Mouse (Mus musculus): ENCODE results near the gene Trappc11. TPM values are rescaled to one million over a fixed set of nuclear protein-coding genes. Genes with fewer than 3 reads are reported as not detected.

Gene Trappc11
- total and polyA plus RNA-seq, 2 experiments = 12.6 to 25.6 TPM

GRCm38 (mm10) chr8:47542746-47543145 lies 9.5 kb upstream of the Trappc11 start:
- DNase-seq (ENCODE audit: extremely low read depth, low read depth, low spot score) = no peak
- H3K27ac ChIP-seq (replicated peaks; ENCODE audit: insufficient read depth, low read depth, low read length) = no peak overlapping the region
- H3K9ac ChIP-seq (ENCODE audit: low read depth, low read length) = no peak overlapping the region
- H3K27me3 ChIP-seq (ENCODE audit: control insufficient read depth, insufficient read depth, low read length) = no peaks in the 10 kb centered on the region
- TF ChIP-seq POLR2A (IDR thresholded peaks at IDR 0.05; ENCODE audit: extremely low read depth, insufficient read depth, low read length) = no peak
- no peak for TF ChIP-seq CTCF (IDR thresholded peaks at IDR 0.05; ENCODE audit: low read depth, low read length)
- H3K4me1 ChIP-seq (ENCODE audit: control insufficient read depth, insufficient read depth, low read length) = no peaks in the 10 kb centered on the region
- H3K79me2 ChIP-seq (ENCODE audit: control insufficient read depth, insufficient read depth, low read length) = no peaks in the 10 kb centered on the region
- no peak overlapping the region for H3K4me3 ChIP-seq (ENCODE audit: insufficient read depth, low read depth, low read length)
- H3K36me3 ChIP-seq (ENCODE audit: control insufficient read depth, insufficient read depth, low read length) = peaks cover 44% of the 10 kb centered on the region
- 96% methylated on average over 16 of the region's 16 CpGs for WGBS

GRCm38 (mm10) chr8:47538323-47538722 lies 5.1 kb upstream of the Trappc11 start:
- no peak for DNase-seq (ENCODE audit: extremely low read depth, low read depth, low spot score)
- 93% methylated on average over 4 of the region's 4 CpGs for WGBS
- no peak overlapping the region for H3K4me3 ChIP-seq (ENCODE audit: insufficient read depth, low read depth, low read length)
- no peak overlapping the region for H3K27ac ChIP-seq (replicated peaks; ENCODE audit: insufficient read depth, low read depth, low read length)
- H3K9ac ChIP-seq (ENCODE audit: low read depth, low read length) = no peak overlapping the region
- peaks cover 18% of the 10 kb centered on the region for H3K36me3 ChIP-seq (ENCODE audit: control insufficient read depth, insufficient read depth, low read length)
- H3K4me1 ChIP-seq (ENCODE audit: control insufficient read depth, insufficient read depth, low read length) = peaks cover 4% of the 10 kb centered on the region; the same call in 1 of the 2 replicates
- no peak for TF ChIP-seq CTCF (IDR thresholded peaks at IDR 0.05; ENCODE audit: low read depth, low read length)
- no peak for TF ChIP-seq POLR2A (IDR thresholded peaks at IDR 0.05; ENCODE audit: extremely low read depth, insufficient read depth, low read length)
- peaks cover 5% of the 10 kb centered on the region; the same call in 1 of the 2 replicates for H3K79me2 ChIP-seq (ENCODE audit: control insufficient read depth, insufficient read depth, low read length)
- no peaks in the 10 kb centered on the region for H3K27me3 ChIP-seq (ENCODE audit: control insufficient read depth, insufficient read depth, low read length)

- H3K27ac ChIP-seq (replicated peaks; ENCODE audit: insufficient read depth, low read depth, low read length) = no peak overlapping the region
- 89% methylated on average over 1 of the region's 1 CpGs for WGBS
- DNase-seq (ENCODE audit: extremely low read depth, low read depth, low spot score) = no peak
- TF ChIP-seq CTCF (IDR thresholded peaks at IDR 0.05; ENCODE audit: low read depth, low read length) (no peak), POLR2A (IDR thresholded peaks at IDR 0.05; ENCODE audit: extremely low read depth, insufficient read depth, low read length) (no peak)
- peaks cover 42% of the 10 kb centered on the region for H3K36me3 ChIP-seq (ENCODE audit: control insufficient read depth, insufficient read depth, low read length)
- no peak overlapping the region for H3K9ac ChIP-seq (ENCODE audit: low read depth, low read length)
- H3K4me1 ChIP-seq (ENCODE audit: control insufficient read depth, insufficient read depth, low read length) = peaks cover 5% of the 10 kb centered on the region
- no peak overlapping the region for H3K4me3 ChIP-seq (ENCODE audit: insufficient read depth, low read depth, low read length)
- H3K27me3 ChIP-seq (ENCODE audit: control insufficient read depth, insufficient read depth, low read length) = no peaks in the 10 kb centered on the region
- no peaks in the 10 kb centered on the region for H3K79me2 ChIP-seq (ENCODE audit: control insufficient read depth, insufficient read depth, low read length)
These were observed 5.2 kb downstream of the Trappc11 start for GRCm38 (mm10) chr8:47528094-47528493.

GRCm38 (mm10) chr8:47513601-47514000 lies 19.7 kb downstream of the Trappc11 start:
- no peaks in the 10 kb centered on the region for H3K27me3 ChIP-seq (ENCODE audit: control insufficient read depth, insufficient read depth, low read length)
- H3K4me3 ChIP-seq (ENCODE audit: insufficient read depth, low read depth, low read length) = no peak overlapping the region
- H3K27ac ChIP-seq (replicated peaks; ENCODE audit: insufficient read depth, low read depth, low read length) = no peak overlapping the region
- no peak for DNase-seq (ENCODE audit: extremely low read depth, low read depth, low spot score)
- no peak overlapping the region for H3K9ac ChIP-seq (ENCODE audit: low read depth, low read length)
- no peaks in the 10 kb centered on the region for H3K4me1 ChIP-seq (ENCODE audit: control insufficient read depth, insufficient read depth, low read length)
- peaks cover 62% of the 10 kb centered on the region for H3K36me3 ChIP-seq (ENCODE audit: control insufficient read depth, insufficient read depth, low read length)
- H3K79me2 ChIP-seq (ENCODE audit: control insufficient read depth, insufficient read depth, low read length) = no peaks in the 10 kb centered on the region
- TF ChIP-seq POLR2A (IDR thresholded peaks at IDR 0.05; ENCODE audit: extremely low read depth, insufficient read depth, low read length) (no peak), CTCF (IDR thresholded peaks at IDR 0.05; ENCODE audit: low read depth, low read length) (no peak)
- 96% methylated on average over 15 of the region's 15 CpGs for WGBS

- Histone ChIP-seq H3K4me3 (ENCODE audit: insufficient read depth, low read depth, low read length) (no peak overlapping the region), H3K27ac (replicated peaks; ENCODE audit: insufficient read depth, low read depth, low read length) (no peak overlapping the region), H3K27me3 (ENCODE audit: control insufficient read depth, insufficient read depth, low read length) (no peaks in the 10 kb centered on the region), H3K4me1 (ENCODE audit: control insufficient read depth, insufficient read depth, low read length) (no peaks in the 10 kb centered on the region), H3K79me2 (ENCODE audit: control insufficient read depth, insufficient read depth, low read length) (no peaks in the 10 kb centered on the region), H3K36me3 (ENCODE audit: control insufficient read depth, insufficient read depth, low read length) (peaks cover 63% of the 10 kb centered on the region), H3K9ac (ENCODE audit: low read depth, low read length) (no peak overlapping the region)
- 89% methylated on average over 9 of the region's 9 CpGs for WGBS
- DNase-seq (ENCODE audit: extremely low read depth, low read depth, low spot score) = no peak
- TF ChIP-seq CTCF (IDR thresholded peaks at IDR 0.05; ENCODE audit: low read depth, low read length) (no peak), POLR2A (IDR thresholded peaks at IDR 0.05; ENCODE audit: extremely low read depth, insufficient read depth, low read length) (no peak)
These were observed 22.3 kb downstream of the Trappc11 start for GRCm38 (mm10) chr8:47510930-47511329.

GRCm38 (mm10) chr8:47505431-47505830 lies 27.8 kb downstream of the Trappc11 start:
- WGBS = 94% methylated on average over 12 of the region's 12 CpGs
- TF ChIP-seq CTCF (IDR thresholded peaks at IDR 0.05; ENCODE audit: low read depth, low read length) = no peak
- no peak for TF ChIP-seq POLR2A (IDR thresholded peaks at IDR 0.05; ENCODE audit: extremely low read depth, insufficient read depth, low read length)
- H3K27ac ChIP-seq (replicated peaks; ENCODE audit: insufficient read depth, low read depth, low read length) = no peak overlapping the region

More at GRCm38 (mm10) chr8:47505431-47505830, 27.8 kb downstream of the Trappc11 start:
- Histone ChIP-seq H3K9ac (ENCODE audit: low read depth, low read length) (no peak overlapping the region), H3K27me3 (ENCODE audit: control insufficient read depth, insufficient read depth, low read length) (no peaks in the 10 kb centered on the region), H3K79me2 (ENCODE audit: control insufficient read depth, insufficient read depth, low read length) (no peaks in the 10 kb centered on the region), H3K4me3 (ENCODE audit: insufficient read depth, low read depth, low read length) (no peak overlapping the region), H3K4me1 (ENCODE audit: control insufficient read depth, insufficient read depth, low read length) (no peaks in the 10 kb centered on the region), H3K36me3 (ENCODE audit: control insufficient read depth, insufficient read depth, low read length) (peaks cover 60% of the 10 kb centered on the region)
- DNase-seq (ENCODE audit: extremely low read depth, low read depth, low spot score) = no peak
